Mouse (Mus musculus): Measurements from ENCODE around the gene Olfr1129. TPM values are rescaled to one million over a fixed set of nuclear protein-coding genes. Genes with fewer than 3 reads are reported as not detected.
"Not testable (repeated sequence)": the region's sequence is repeated elsewhere in the genome, so short reads cannot be mapped to it uniquely, and the experiment has no call there.

Gene Olfr1129
- polyA plus RNA-seq (2012; ENCODE audit: insufficient read depth, low replicate concordance) = not detected in 2 replicates

DNA sequence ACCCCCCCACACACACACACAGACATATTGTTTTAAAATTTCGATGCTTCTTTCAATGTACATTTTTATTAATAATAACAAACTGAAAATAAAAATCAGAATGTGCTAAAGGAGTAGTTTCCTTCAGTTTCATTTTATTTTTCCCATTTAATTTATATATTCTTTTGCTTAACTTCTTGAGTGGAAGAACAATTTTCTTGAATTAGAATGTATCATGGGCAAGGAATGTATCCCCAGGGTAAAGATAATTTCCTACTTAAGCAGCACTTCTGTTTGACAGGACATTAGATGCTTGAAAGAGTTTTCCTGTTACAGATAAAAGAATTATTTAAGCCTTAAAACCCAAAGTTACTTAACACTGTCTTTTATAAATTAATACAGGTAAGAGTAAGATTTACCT lies at the start of gene Olfr1129:
Gene Olfr1129, plus strand, starts transcription at position 301 of the 400 bp plus-strand sequence.
- not testable (repeated sequence) for H3K36me3 ChIP-seq (replicated peaks; ENCODE audit: low read length); H3K4me1 ChIP-seq; H3K9me3 ChIP-seq; H3K4me3 ChIP-seq (replicated peaks); H3K27me3 ChIP-seq (replicated peaks)

DNA sequence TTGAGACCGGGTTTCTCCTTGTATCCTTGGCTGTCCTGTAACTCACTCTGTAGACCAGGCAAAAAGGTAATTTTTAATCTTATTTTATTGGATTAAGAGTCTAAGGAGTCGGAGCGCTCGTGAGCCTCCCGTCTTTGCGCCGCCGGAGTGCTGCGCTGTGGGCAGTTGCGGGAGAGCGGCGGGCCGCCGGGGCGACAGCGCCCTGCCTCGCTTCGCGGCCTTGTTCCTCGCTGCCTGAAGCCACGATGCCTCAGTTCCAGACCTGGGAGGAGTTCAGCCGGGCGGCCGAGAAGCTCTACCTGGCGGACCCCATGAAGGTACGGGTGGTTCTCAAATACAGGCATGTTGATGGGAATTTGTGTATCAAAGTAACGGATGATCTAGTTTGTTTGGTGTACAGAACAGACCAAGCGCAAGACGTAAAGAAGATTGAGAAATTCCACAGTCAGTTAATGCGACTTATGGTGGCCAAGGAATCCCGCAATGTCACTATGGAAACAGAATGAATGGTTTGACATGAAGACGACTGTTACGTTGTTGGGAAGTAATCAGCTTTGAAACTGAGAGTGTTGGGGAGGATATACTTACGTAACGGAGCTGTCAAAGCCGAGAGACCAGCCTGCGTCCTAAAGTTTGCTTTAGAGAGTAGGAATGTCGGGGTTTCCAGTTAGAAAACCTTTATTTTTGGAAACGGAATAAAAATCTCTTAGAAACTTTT lies 47.6 kb upstream of the Olfr1129 start:
- not testable (repeated sequence) for H3K36me3 ChIP-seq (replicated peaks; ENCODE audit: low read length); H3K27me3 ChIP-seq (replicated peaks); H3K4me3 ChIP-seq (replicated peaks); H3K4me1 ChIP-seq; H3K9me3 ChIP-seq

DNA sequence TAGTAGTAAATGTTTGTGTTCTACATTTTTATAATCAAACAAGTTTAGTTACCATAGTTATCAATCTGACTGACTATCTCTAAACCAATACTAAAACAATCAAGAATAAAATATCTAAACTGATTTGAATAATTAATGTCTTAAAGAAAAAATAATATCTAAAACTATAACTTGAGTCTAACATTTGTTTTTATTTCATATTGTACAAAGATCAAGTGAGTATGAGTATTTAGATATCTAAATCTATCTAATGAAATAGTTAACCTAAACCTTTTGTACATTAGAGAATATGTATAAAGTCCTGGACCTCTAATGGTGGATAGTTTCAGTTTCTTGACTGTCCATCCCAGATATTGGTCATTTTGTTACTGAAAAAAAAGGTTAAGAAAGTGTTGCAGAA lies 42.2 kb upstream of the Olfr1129 start, which contains the start of gene Olfr153:
Gene Olfr153, plus strand, starts transcription at position 301 of the 400 bp plus-strand sequence.
- TF ChIP-seq GATA1 (IDR thresholded peaks at IDR 0.05; ENCODE audit: borderline replicate concordance, low read length) (no peak), FLI1 (IDR thresholded peaks at IDR 0.05; ENCODE audit: low read length) (no peak)
- Histone ChIP-seq H3K4me1 (no peaks in the 10 kb centered on the region), H3K36me3 (replicated peaks; ENCODE audit: low read length) (no peaks in the 10 kb centered on the region), H3K27me3 (replicated peaks) (no peaks in the 10 kb centered on the region), H3K9me3 (peaks cover 5% of the 10 kb centered on the region; the same call in 1 of the 2 replicates), H3K4me3 (replicated peaks) (no peak within 1 kb of the TSS)

DNA sequence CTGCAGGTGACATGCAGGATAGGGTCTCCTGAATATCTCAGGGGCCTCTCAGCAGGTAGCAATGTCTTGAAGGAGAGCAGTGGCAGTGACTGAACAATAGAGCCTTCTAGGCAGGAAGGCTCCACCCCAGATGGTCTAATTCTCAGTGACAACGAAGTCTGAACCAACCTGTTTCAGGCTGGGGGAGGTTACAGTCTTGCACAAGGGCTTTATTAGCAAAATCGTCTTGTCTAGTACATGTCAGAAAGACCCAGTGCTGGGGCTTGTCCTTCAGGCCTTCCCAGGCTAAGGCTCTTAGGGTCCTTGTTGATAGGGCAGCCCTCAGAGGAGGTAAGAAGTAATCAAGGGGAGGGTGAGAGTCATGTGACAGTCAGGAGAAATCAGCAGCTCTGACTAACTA lies 38.9 kb upstream of the Olfr1129 start:
- H3K27me3 ChIP-seq (replicated peaks) = no peaks in the 10 kb centered on the region
- H3K4me3 ChIP-seq (replicated peaks) = no peak overlapping the region
- no peak for TF ChIP-seq GATA1 (IDR thresholded peaks at IDR 0.05; ENCODE audit: borderline replicate concordance, low read length)
- TF ChIP-seq FLI1 (IDR thresholded peaks at IDR 0.05; ENCODE audit: low read length) = no peak
- H3K9me3 ChIP-seq = peaks cover 5% of the 10 kb centered on the region; the same call in 1 of the 2 replicates
- no peaks in the 10 kb centered on the region for H3K36me3 ChIP-seq (replicated peaks; ENCODE audit: low read length)
- H3K4me1 ChIP-seq = no peaks in the 10 kb centered on the region

DNA sequence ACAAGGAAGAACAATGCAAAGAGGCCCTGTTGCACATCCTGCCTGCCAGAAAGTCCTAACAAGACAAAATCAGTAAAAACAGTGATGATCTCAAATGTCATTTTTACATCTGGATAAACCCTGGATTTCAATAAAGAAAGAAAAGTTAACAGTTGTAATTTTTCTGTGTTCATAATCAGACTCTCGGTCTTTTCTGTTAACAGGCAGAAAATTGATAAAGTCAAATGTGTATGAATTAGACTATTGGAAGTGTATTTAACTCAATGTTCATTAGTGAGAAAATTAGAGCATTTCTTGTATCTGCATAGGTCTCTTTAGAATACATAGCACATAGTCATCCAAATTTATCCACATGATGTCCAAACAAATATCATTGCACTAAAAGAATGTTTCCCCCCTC lies 28.3 kb upstream of the Olfr1129 start, which contains the start of gene Olfr1128:
Gene Olfr1128, minus strand, starts transcription at position 101 of the 400 bp plus-strand sequence.
- no peaks in the 10 kb centered on the region for H3K4me1 ChIP-seq
- H3K27me3 ChIP-seq (replicated peaks) = no peaks in the 10 kb centered on the region
- no peak for TF ChIP-seq FLI1 (IDR thresholded peaks at IDR 0.05; ENCODE audit: low read length)
- no peak for TF ChIP-seq GATA1 (IDR thresholded peaks at IDR 0.05; ENCODE audit: borderline replicate concordance, low read length)
- H3K36me3 ChIP-seq (replicated peaks; ENCODE audit: low read length) = no peaks in the 10 kb centered on the region
- no peak within 1 kb of the TSS for H3K4me3 ChIP-seq (replicated peaks)
- no peaks in the 10 kb centered on the region; the same call in 1 of the 2 replicates for H3K9me3 ChIP-seq

DNA sequence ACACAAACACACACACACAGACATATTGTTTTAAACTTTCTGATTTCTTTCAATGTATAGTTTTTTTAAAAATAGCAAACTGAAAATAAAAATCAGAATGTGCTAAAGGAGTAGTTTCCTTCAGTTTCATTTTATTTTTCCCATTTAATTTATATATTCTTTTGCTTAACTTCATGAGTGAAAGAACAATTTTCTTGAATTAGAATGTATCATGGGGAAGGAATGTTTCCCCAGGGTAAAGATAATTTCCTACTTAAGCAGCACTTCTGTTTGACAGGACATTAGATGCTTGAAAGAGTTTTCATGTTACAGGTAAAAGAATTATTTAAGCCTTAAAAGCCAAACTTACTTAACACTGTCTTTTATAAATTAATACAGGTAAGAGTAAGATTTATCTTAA lies 32.2 kb downstream of the Olfr1129 start, which contains the start of gene Olfr1130:
Gene Olfr1130, plus strand, starts transcription at position 301 of the 400 bp plus-strand sequence.
- not testable (repeated sequence) for H3K27me3 ChIP-seq (replicated peaks); H3K4me1 ChIP-seq; H3K4me3 ChIP-seq (replicated peaks); H3K9me3 ChIP-seq; H3K36me3 ChIP-seq (replicated peaks; ENCODE audit: low read length)

DNA sequence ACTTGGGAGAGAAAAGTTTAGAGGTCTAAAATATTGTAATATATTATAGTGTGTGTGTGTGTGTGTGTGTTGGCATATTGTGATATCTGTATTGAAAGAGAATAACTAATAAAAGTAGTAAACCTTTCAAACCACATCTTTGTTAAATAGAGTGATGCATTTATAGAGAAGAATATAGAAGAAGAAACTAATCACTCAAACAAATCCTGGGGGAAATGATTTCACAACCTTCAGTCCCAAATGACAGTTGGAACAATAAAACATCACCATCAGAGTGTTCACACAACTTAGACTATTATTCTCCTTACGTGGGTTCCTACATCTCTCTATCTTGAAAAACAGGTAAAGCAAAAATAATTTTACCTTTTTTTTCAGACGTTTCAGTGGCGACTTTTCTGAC lies 53.1 kb downstream of the Olfr1129 start, which contains the start of gene Olfr1131:
Gene Olfr1131, plus strand, starts transcription at position 301 of the 400 bp plus-strand sequence.
- TF ChIP-seq FLI1 (IDR thresholded peaks at IDR 0.05; ENCODE audit: low read length) = no peak
- no peak within 1 kb of the TSS for H3K4me3 ChIP-seq (replicated peaks)
- peaks cover 4% of the 10 kb centered on the region for H3K9me3 ChIP-seq

More for the DNA sequence above, 53.1 kb downstream of the Olfr1129 start, which contains the start of gene Olfr1131:
- H3K36me3 ChIP-seq (replicated peaks; ENCODE audit: low read length) = no peaks in the 10 kb centered on the region
- H3K27me3 ChIP-seq (replicated peaks) = no peaks in the 10 kb centered on the region
- H3K4me1 ChIP-seq = no peaks in the 10 kb centered on the region

Other genes with a start within 250 kb of the Olfr1129 start
- gene Olfr1120, start 219.1 kb upstream of the Olfr1129 start, polyA plus RNA-seq (2012; ENCODE audit: insufficient read depth, low replicate concordance) = not detected in 2 replicates
- not detected in 2 replicates for gene Olfr1121, start 204.0 kb upstream of the Olfr1129 start, polyA plus RNA-seq (2012; ENCODE audit: insufficient read depth, low replicate concordance)
- gene Olfr1122, start 188.1 kb upstream of the Olfr1129 start, polyA plus RNA-seq (2012; ENCODE audit: insufficient read depth, low replicate concordance) = not detected in 2 replicates
- gene Olfr1123, start 157.3 kb upstream of the Olfr1129 start, polyA plus RNA-seq (2012; ENCODE audit: insufficient read depth, low replicate concordance) = not detected in 2 replicates
- gene Olfr1124, start 143.6 kb upstream of the Olfr1129 start, polyA plus RNA-seq (2012; ENCODE audit: insufficient read depth, low replicate concordance) = not detected in 2 replicates
- not detected in 2 replicates for gene Olfr1126, start 119.9 kb upstream of the Olfr1129 start, polyA plus RNA-seq (2012; ENCODE audit: insufficient read depth, low replicate concordance)
- not detected in 2 replicates for gene Pramel7, start 76.8 kb upstream of the Olfr1129 start, polyA plus RNA-seq (2012; ENCODE audit: insufficient read depth, low replicate concordance)
- gene Pramel6, start 67.3 kb upstream of the Olfr1129 start, polyA plus RNA-seq (2012; ENCODE audit: insufficient read depth, low replicate concordance) = not detected in 2 replicates
- gene Olfr153, start 42.1 kb upstream of the Olfr1129 start, polyA plus RNA-seq (2012; ENCODE audit: insufficient read depth, low replicate concordance) = not detected in 2 replicates
- gene Olfr1128, start 28.4 kb upstream of the Olfr1129 start, polyA plus RNA-seq (2012; ENCODE audit: insufficient read depth, low replicate concordance) = not detected in 2 replicates
- gene Olfr1130, start 32.3 kb downstream of the Olfr1129 start, polyA plus RNA-seq (2012; ENCODE audit: insufficient read depth, low replicate concordance) = not detected in 2 replicates
- gene Olfr1131, start 53.2 kb downstream of the Olfr1129 start, polyA plus RNA-seq (2012; ENCODE audit: insufficient read depth, low replicate concordance) = not detected in 2 replicates
- not detected in 2 replicates for gene Olfr1132, start 63.6 kb downstream of the Olfr1129 start, polyA plus RNA-seq (2012; ENCODE audit: insufficient read depth, low replicate concordance)
- not detected in 2 replicates for gene Olfr1133, start 73.5 kb downstream of the Olfr1129 start, polyA plus RNA-seq (2012; ENCODE audit: insufficient read depth, low replicate concordance)
- not detected in 2 replicates for gene Olfr1134, start 84.6 kb downstream of the Olfr1129 start, polyA plus RNA-seq (2012; ENCODE audit: insufficient read depth, low replicate concordance)
- not detected in 2 replicates for gene Olfr1135, start 99.8 kb downstream of the Olfr1129 start, polyA plus RNA-seq (2012; ENCODE audit: insufficient read depth, low replicate concordance)
- not detected in 2 replicates for gene Olfr1136, start 120.0 kb downstream of the Olfr1129 start, polyA plus RNA-seq (2012; ENCODE audit: insufficient read depth, low replicate concordance)
- 0.71 TPM in 1 of 2 replicates, not detected in the other for gene Olfr1137, start 139.3 kb downstream of the Olfr1129 start, polyA plus RNA-seq (2012; ENCODE audit: insufficient read depth, low replicate concordance)
- not detected in 2 replicates for gene Olfr1138, start 166.1 kb downstream of the Olfr1129 start, polyA plus RNA-seq (2012; ENCODE audit: insufficient read depth, low replicate concordance)
- gene Olfr1140, start 169.8 kb downstream of the Olfr1129 start, polyA plus RNA-seq (2012; ENCODE audit: insufficient read depth, low replicate concordance) = not detected in 2 replicates
- gene Olfr1141, start 180.1 kb downstream of the Olfr1129 start, polyA plus RNA-seq (2012; ENCODE audit: insufficient read depth, low replicate concordance) = not detected in 2 replicates
- not detected in 2 replicates for gene Olfr152, start 205.6 kb downstream of the Olfr1129 start, polyA plus RNA-seq (2012; ENCODE audit: insufficient read depth, low replicate concordance)
- not detected in 2 replicates for gene Olfr1143, start 226.7 kb downstream of the Olfr1129 start, polyA plus RNA-seq (2012; ENCODE audit: insufficient read depth, low replicate concordance)
- not detected in 2 replicates for gene Olfr1145, start 235.9 kb downstream of the Olfr1129 start, polyA plus RNA-seq (2012; ENCODE audit: insufficient read depth, low replicate concordance)